Mouse (Mus musculus): Measurements from ENCODE around the gene Dnhd1. TPM values are rescaled to one million over a fixed set of nuclear protein-coding genes. Genes with fewer than 3 reads are reported as not detected.

Dnhd1 gene
- polyA plus RNA-seq, 1 experiment: 0.68 TPM

DNA sequence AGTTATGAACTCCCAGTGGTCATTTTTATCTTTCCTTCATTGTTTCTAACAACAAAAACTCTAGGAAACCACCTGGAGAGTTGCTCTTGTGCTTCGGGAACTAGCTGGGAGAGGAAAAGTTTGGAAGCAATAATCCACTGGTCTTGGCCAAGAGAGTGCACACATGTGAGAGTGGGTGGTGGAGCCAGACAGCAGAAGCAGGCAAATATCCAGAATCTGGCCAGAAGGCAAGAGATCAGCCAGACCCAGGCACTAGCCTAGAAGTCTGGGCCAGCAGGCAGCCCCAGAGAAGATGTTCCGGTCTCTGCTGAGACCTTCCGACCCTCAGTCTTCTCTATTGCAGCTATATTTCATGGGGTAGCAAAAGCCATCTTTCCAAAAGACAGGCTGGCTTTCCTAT lies 119.3 kb downstream of the Dnhd1 start:
- no peak for TF ChIP-seq TCF12 (IDR thresholded peaks at IDR 0.05; ENCODE audit: insufficient read depth, poor library complexity, severe bottlenecking)
- TF ChIP-seq CEBPB (IDR thresholded peaks at IDR 0.05; ENCODE audit: insufficient read depth, poor library complexity, severe bottlenecking): no peak
- no peak for TF ChIP-seq E2F4 (IDR thresholded peaks at IDR 0.05; ENCODE audit: insufficient read depth)
- no peak for TF ChIP-seq POLR2AphosphoS2 (IDR thresholded peaks at IDR 0.05; ENCODE audit: insufficient read length, low read depth)
- TF ChIP-seq TCF3 (IDR thresholded peaks at IDR 0.05; ENCODE audit: insufficient read length, low read depth): no peak
- TF ChIP-seq MYOG (IDR thresholded peaks at IDR 0.05; ENCODE audit: control insufficient read depth in 1 of 3, insufficient read depth in 1 of 3, insufficient read length in 2 of 3, low read depth in 2 of 3): no peak
- no peak for TF ChIP-seq USF1 (IDR thresholded peaks at IDR 0.05; ENCODE audit: low read depth)
- TF ChIP-seq POLR2A (IDR thresholded peaks at IDR 0.05; ENCODE audit: insufficient read length, low read depth): no peak
- TF ChIP-seq MAX (IDR thresholded peaks at IDR 0.05; ENCODE audit: low read depth): no peak
- no peak for TF ChIP-seq MYOD1 (IDR thresholded peaks at IDR 0.05; ENCODE audit: control insufficient read depth in 1 of 3, insufficient read length in 2 of 3, low read depth in 2 of 3)
- TF ChIP-seq REST (IDR thresholded peaks at IDR 0.05; ENCODE audit: insufficient read depth, insufficient read length): no peak
- TF ChIP-seq SRF (IDR thresholded peaks at IDR 0.05; ENCODE audit: control insufficient read depth, insufficient read length, low read depth): no peak
- H3ac ChIP-seq (ENCODE audit: control insufficient read depth, insufficient read length): no peak overlapping the region
- H3K36me3 ChIP-seq (ENCODE audit: control insufficient read depth, insufficient read depth): no peaks in the 10 kb centered on the region
- H3K4me2 ChIP-seq (ENCODE audit: low read depth): no peak overlapping the region
- no peak overlapping the region for H3K4me3 ChIP-seq
- H3K27me3 ChIP-seq (ENCODE audit: control insufficient read depth, insufficient read depth, insufficient read length): peaks cover 15% of the 10 kb centered on the region
- H3K79me2 ChIP-seq (ENCODE audit: control insufficient read depth, insufficient read depth): no peaks in the 10 kb centered on the region

Other genes starting within 250 kb of the Dnhd1 start
- 0.05 TPM for gene Cnga4, start 246.3 kb upstream of the Dnhd1 start, polyA plus RNA-seq (2012; fragmentation: generic; extraction: Trizol)
- gene Cckbr, start 225.1 kb upstream of the Dnhd1 start, polyA plus RNA-seq (2012; fragmentation: generic; extraction: Trizol): not detected
- gene Cavin3, start 168.5 kb upstream of the Dnhd1 start, polyA plus RNA-seq (2012; fragmentation: generic; extraction: Trizol): 88.4 TPM
- gene Smpd1, start 96.5 kb upstream of the Dnhd1 start, polyA plus RNA-seq (2012; fragmentation: generic; extraction: Trizol): 45.5 TPM
- 34.3 TPM for gene Apbb1, start 69.2 kb upstream of the Dnhd1 start, polyA plus RNA-seq (2012; fragmentation: generic; extraction: Trizol)
- 0.18 TPM for gene Hpx, start 50.7 kb upstream of the Dnhd1 start, polyA plus RNA-seq (2012; fragmentation: generic; extraction: Trizol)
- 42.8 TPM for gene Trim3, start 17.3 kb upstream of the Dnhd1 start, polyA plus RNA-seq (2012; fragmentation: generic; extraction: Trizol)
- 154 TPM for gene Timm10b, start 10.8 kb upstream of the Dnhd1 start, polyA plus RNA-seq (2012; fragmentation: generic; extraction: Trizol)
- gene Arfip2, start 10.4 kb upstream of the Dnhd1 start, polyA plus RNA-seq (2012; fragmentation: generic; extraction: Trizol): 28.4 TPM
- 56.6 TPM for gene Gm45799, start 10.3 kb upstream of the Dnhd1 start, polyA plus RNA-seq (2012; fragmentation: generic; extraction: Trizol)
- gene Ilk, start 85.8 kb downstream of the Dnhd1 start, polyA plus RNA-seq (2012; fragmentation: generic; extraction: Trizol): 250 TPM
- gene Rrp8, start 86.6 kb downstream of the Dnhd1 start, polyA plus RNA-seq (2012; fragmentation: generic; extraction: Trizol): 15.5 TPM
- gene Taf10, start 93.5 kb downstream of the Dnhd1 start, polyA plus RNA-seq (2012; fragmentation: generic; extraction: Trizol): 249 TPM
- gene Tpp1, start 101.4 kb downstream of the Dnhd1 start, polyA plus RNA-seq (2012; fragmentation: generic; extraction: Trizol): 40.4 TPM
- 0.49 TPM for gene Dchs1, start 136.8 kb downstream of the Dnhd1 start, polyA plus RNA-seq (2012; fragmentation: generic; extraction: Trizol)
- gene Mrpl17, start 160.3 kb downstream of the Dnhd1 start, polyA plus RNA-seq (2012; fragmentation: generic; extraction: Trizol): 346 TPM